Mouse (Mus musculus): ENCODE data around the gene Dbh. TPM values are rescaled to one million over a fixed set of nuclear protein-coding genes. Genes with fewer than 3 reads are reported as not detected.

Dbh gene
- total RNA-seq (2021) (100 to 1,000 TPM; 348 to 637 TPM), polyA plus RNA-seq (2012; rRNA removed) (306 and 321 TPM in 2 replicates)
- long read RNA-seq, transcript Dbh-201 (12 exons, 2,552 nt), result major isoform, 174 of 283 reads
- long read RNA-seq, partial matches to known transcripts, result 93 of 283 reads
- long read RNA-seq, other reads (novel, unspliced or antisense), result 16 of 283 reads

- DNase-seq, result peak; percentile 56
Measured at GRCm38 (mm10) chr2:27164796-27165590, at the start of gene Dbh. TSS of gene Dbh (plus strand) at chr2:27165233.

GRCm38 (mm10) chr2:27118452-27118851, 46.6 kb upstream of the Dbh start:
- DNase-seq, result no peak

- no peak for DNase-seq
Measured at GRCm38 (mm10) chr2:27119766-27120165, 45.3 kb upstream of the Dbh start.

- peak; percentile 9 for DNase-seq
Measured at GRCm38 (mm10) chr2:27120241-27120641, 44.8 kb upstream of the Dbh start.

- DNase-seq, result no peak
Measured at GRCm38 (mm10) chr2:27121626-27122355, 43.2 kb upstream of the Dbh start.

- DNase-seq, result no peak
Measured at GRCm38 (mm10) chr2:27122578-27122977, 42.5 kb upstream of the Dbh start.

GRCm38 (mm10) chr2:27123121-27123520, 41.9 kb upstream of the Dbh start:
- no peak for DNase-seq

- peak; percentile 41 for DNase-seq
Measured at GRCm38 (mm10) chr2:27125979-27126378, 39.1 kb upstream of the Dbh start.

GRCm38 (mm10) chr2:27126496-27126895, 38.5 kb upstream of the Dbh start:
- DNase-seq, result no peak

- DNase-seq, result no peak
Measured at GRCm38 (mm10) chr2:27128990-27129389, 36.0 kb upstream of the Dbh start.

GRCm38 (mm10) chr2:27135935-27136334, 29.1 kb upstream of the Dbh start:
- no peak for DNase-seq

GRCm38 (mm10) chr2:27136336-27136735, 28.7 kb upstream of the Dbh start:
- DNase-seq, result no peak

GRCm38 (mm10) chr2:27136789-27137188, 28.2 kb upstream of the Dbh start:
- DNase-seq, result no peak

GRCm38 (mm10) chr2:27138356-27138755, 26.7 kb upstream of the Dbh start:
- DNase-seq, result no peak

- DNase-seq, result peak; percentile 50
Measured at GRCm38 (mm10) chr2:27141950-27142693, 22.9 kb upstream of the Dbh start, which contains the start of gene Fam163b. TSS of gene Fam163b (minus strand) at chr2:27142491.

- no peak for DNase-seq
Measured at GRCm38 (mm10) chr2:27144957-27145356, 20.1 kb upstream of the Dbh start.

- DNase-seq, result no peak
Measured at GRCm38 (mm10) chr2:27146840-27147239, 18.2 kb upstream of the Dbh start.

GRCm38 (mm10) chr2:27149457-27149856, 15.6 kb upstream of the Dbh start:
- DNase-seq, result no peak

GRCm38 (mm10) chr2:27154466-27155185, 10.4 kb upstream of the Dbh start:
- DNase-seq, result no peak

- DNase-seq, result peak; percentile 32
Measured at GRCm38 (mm10) chr2:27156596-27156995, 8.4 kb upstream of the Dbh start.

- DNase-seq, result peak; percentile 30
Measured at GRCm38 (mm10) chr2:27161526-27161925, 3.5 kb upstream of the Dbh start.

GRCm38 (mm10) chr2:27162656-27163055, 2.4 kb upstream of the Dbh start:
- DNase-seq, result no peak

Measured in adrenal gland, adult 2 months (tissue).